Mouse (Mus musculus): Measurements from ENCODE around the gene Cmtr2.

DNA sequence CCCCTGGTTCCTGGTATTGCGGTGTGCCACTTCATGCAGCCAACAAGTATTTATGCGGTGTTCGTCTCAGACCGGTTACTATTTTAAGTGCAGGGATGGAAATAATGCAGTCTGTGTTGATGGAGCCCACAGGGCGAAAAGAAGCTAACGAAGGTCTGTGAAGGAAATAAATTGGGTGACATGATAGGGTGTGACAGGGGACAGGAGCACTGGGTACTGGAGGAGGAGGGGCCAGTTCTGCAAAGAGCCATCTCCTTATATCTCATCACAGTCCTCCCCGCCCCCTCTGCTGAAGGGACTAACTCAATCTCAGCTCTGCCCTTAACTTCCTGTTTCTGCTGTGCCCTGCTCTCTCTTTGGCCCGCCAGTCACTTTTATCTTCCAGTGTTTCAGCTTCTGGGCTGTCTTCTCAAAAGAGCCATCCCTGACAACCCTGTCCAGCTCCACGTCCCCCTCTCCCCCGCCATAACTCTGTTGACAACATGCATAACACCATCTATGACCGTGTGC lies 50.4 kb downstream of the Cmtr2 start:
- no peak for TF ChIP-seq CTCF (IDR thresholded peaks at IDR 0.05; ENCODE audit: low read depth, low read length)
- TF ChIP-seq POLR2A (IDR thresholded peaks at IDR 0.05; ENCODE audit: insufficient read depth, low read length): no peak

Data from ES-Bruce4 (cell line).